Mouse (Mus musculus) brain, embryonic 14.5 days (tissue): Measurements from ENCODE around the gene Net1.

ENCODE experiments used
- CTCF ChIP-seq: fragments of 200-500 bp; IDR thresholded peaks from 2 replicates; pipeline ENCODE4 v1.5.1; 2012; ENCODE audit warnings: inconsistent platforms, mild to moderate bottlenecking, moderate library complexity, borderline replicate concordance; ENCODE audit not compliant: insufficient read depth, insufficient read length; ENCODE audit errors: extremely low read depth
- POLR2A ChIP-seq: fragments of 200-500 bp; IDR thresholded peaks from 2 replicates; pipeline ENCODE4 v1.6.1; 2012; ENCODE audit warnings: mild to moderate bottlenecking, inconsistent platforms, borderline replicate concordance; ENCODE audit not compliant: poor library complexity, insufficient read depth, insufficient read length, severe bottlenecking; ENCODE audit errors: extremely low read depth

DNA sequence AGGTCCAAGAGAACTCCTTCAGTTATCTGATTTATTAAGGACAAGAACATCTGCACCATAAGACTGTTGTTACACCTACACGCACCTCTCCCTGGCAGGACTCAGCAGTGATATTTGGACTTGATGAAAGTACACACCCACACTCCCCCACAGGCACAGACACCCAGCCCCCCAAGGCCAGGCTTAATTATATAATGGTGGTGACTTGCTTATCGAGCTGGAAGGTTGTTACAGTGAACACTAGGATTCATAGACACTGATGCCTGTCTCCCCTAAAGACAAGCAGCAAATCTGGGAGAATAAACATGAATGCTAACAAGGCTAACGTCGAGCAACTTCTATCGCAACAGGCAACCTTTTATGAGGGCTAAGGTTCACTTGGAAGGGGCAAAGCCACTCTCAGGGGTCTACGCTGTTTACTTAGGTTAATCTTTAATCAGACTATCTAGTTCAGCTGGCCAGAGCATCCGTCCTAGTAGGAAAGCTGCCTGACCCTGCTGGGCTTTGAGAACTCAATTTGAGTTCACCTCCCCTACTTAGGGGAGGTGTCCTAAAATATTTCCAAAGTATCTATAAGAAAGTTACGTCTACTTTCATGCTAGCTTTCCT is 26.4 kb downstream of the Net1 start:
- TF ChIP-seq CTCF, result no peak
- no peak for TF ChIP-seq POLR2A
